In genomic region chr5:77804113-77804512, GRCm38 (mm10) we compare ENCODE assay signal across 8 mouse cellular contexts.
DNase-seq lines count a peak whose midpoint lies in the region; ATAC-seq and TF ChIP-seq lines count a peak whose summit lies in the region.

No protein-coding gene starts in this region.

- TF ChIP-seq CTCF in gastrocnemius, adult 2 months (IDR thresholded peaks at IDR 0.05) = no peak
- no peak for TF ChIP-seq CTCF in intestine, postnatal 0 days (IDR thresholded peaks at IDR 0.05; ENCODE audit: low read depth)

- H3K36me3 ChIP-seq in lung, embryonic 16.5 days (ENCODE audit: control insufficient read depth, insufficient read depth, low read length) = no peaks in the 10 kb centered on the region
- H3K36me3 ChIP-seq in intestine, postnatal 0 days (ENCODE audit: control insufficient read depth, insufficient read depth) = no peaks in the 10 kb centered on the region

- H3K27me3 ChIP-seq in lung, embryonic 16.5 days (ENCODE audit: control insufficient read depth, insufficient read depth, low read depth, low read length) = no peaks in the 10 kb centered on the region
- no peaks in the 10 kb centered on the region for H3K27me3 ChIP-seq in intestine, postnatal 0 days (replicated peaks; ENCODE audit: control insufficient read depth, insufficient read depth, low read length)

- H3K27ac ChIP-seq in gastrocnemius, adult 2 months = no peak overlapping the region
- H3K27ac ChIP-seq in lung, embryonic 16.5 days (ENCODE audit: low read length) = no peak overlapping the region
- no peak overlapping the region for H3K27ac ChIP-seq in intestine, postnatal 0 days (ENCODE audit: low read depth, low read length)

- no peaks in the 10 kb centered on the region for H3K4me1 ChIP-seq in lung, embryonic 16.5 days (replicated peaks; ENCODE audit: control insufficient read depth, insufficient read depth, low read length)
- no peaks in the 10 kb centered on the region for H3K4me1 ChIP-seq in intestine, postnatal 0 days (replicated peaks; ENCODE audit: control insufficient read depth, insufficient read depth, low read length)

- H3K9ac ChIP-seq in lung, embryonic 16.5 days (ENCODE audit: low read length) = no peak overlapping the region
- no peak overlapping the region for H3K9ac ChIP-seq in intestine, postnatal 0 days (ENCODE audit: low read depth, low read length)

- intact Hi-C loops in gastrocnemius, adult 2 months (cut with DNase I) = no loop called here
- intact Hi-C loops in left cerebral cortex, postnatal 4 days (cut with DNase I) = loop anchor here (5.0 kb wide), 1 partner anchor 342 kb away; no protein-coding TSS in a partner anchor

- no peak for ATAC-seq in lung, embryonic 16.5 days (ENCODE audit: low read depth)
- no peak for ATAC-seq in intestine, postnatal 0 days

- no peaks in the 10 kb centered on the region for H3K9me3 ChIP-seq in lung, embryonic 16.5 days (ENCODE audit: control insufficient read depth, low read length)
- H3K9me3 ChIP-seq in intestine, postnatal 0 days (ENCODE audit: control insufficient read depth) = no peaks in the 10 kb centered on the region

- no peak for DNase-seq in gastrocnemius, adult 2 months
- DNase-seq in gastrocnemius, adult 8-10 months (ENCODE audit: low spot score in 2 of 2) = no peak
- DNase-seq in lung, postnatal 10 days = no peak
- peak; percentile 36 for DNase-seq in retina, postnatal 1 day
- DNase-seq in left cerebral cortex, postnatal 4 days = no peak
- DNase-seq in thymus, postnatal 10 days (ENCODE audit: low spot score in 2 of 2) = no peak

- H3K4me2 ChIP-seq in lung, embryonic 16.5 days (ENCODE audit: low read depth, low read length) = peak overlapping the region; percentile 44
- peak overlapping the region; percentile 37 for H3K4me2 ChIP-seq in intestine, postnatal 0 days (replicated peaks; ENCODE audit: low read depth)

- WGBS in lung, embryonic 16.5 days = 64% methylated on average over 9 of the region's 9 CpGs
- 55% methylated on average over 9 of the region's 9 CpGs for WGBS in intestine, postnatal 0 days

- peak overlapping the region; percentile 66 for H3K4me3 ChIP-seq in gastrocnemius, adult 2 months
- peak overlapping the region; percentile 37 for H3K4me3 ChIP-seq in lung, embryonic 16.5 days (ENCODE audit: low read length)
- H3K4me3 ChIP-seq in intestine, postnatal 0 days (ENCODE audit: low read depth, low read length) = no peak overlapping the region
